Mouse (Mus musculus): ENCODE measurements around the gene Kif2a. TPM values are rescaled to one million over a fixed set of nuclear protein-coding genes. Genes with fewer than 3 reads are reported as not detected.

Gene Kif2a
- total and polyA plus RNA-seq, 3 experiments: 16.3 to 85.5 (median 21.1) TPM

DNA sequence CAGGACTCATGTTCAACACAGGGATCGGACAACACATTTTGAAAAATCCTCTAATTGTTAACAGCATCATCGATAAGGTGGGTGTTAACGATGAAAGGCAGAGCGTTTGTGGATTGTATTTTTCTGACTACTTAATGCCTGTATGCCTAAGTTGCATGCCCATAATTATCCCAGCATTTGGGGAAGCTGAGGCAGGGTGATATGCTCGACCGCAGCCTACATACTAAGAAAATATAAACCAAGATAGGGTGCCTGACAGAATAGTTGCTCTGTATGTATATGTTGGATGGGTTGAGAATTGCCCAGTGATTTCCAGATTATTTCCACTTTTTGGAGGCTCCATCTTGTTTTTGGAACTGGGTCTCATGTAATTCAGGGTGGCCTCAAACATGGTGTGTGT, 74.3 kb downstream of the Kif2a start:
- Histone ChIP-seq H3K4me3 (replicated peaks in 1 of 3; ENCODE audit: low read depth in 2 of 3, low read length in 2 of 3, poor library complexity in 1 of 3) (peak overlapping the region; percentile 66 to 100 (median 75)), H3K79me2 (replicated peaks; ENCODE audit: control insufficient read depth, extremely low read depth, insufficient read depth, poor library complexity, severe bottlenecking) (peaks cover 26% of the 10 kb centered on the region), H3K27me3 (replicated peaks) (no peaks in the 10 kb centered on the region), H3K36me3 (replicated peaks in 1 of 2; ENCODE audit: control insufficient read depth in 1 of 2, insufficient read depth in 1 of 2, low read length in 1 of 2) (peaks cover 29 to 33% of the 10 kb centered on the region in 2 experiments), H3K9me3 (replicated peaks; ENCODE audit: low read length) (no peaks in the 10 kb centered on the region), H3K27ac (ENCODE audit: insufficient read depth, low read depth) (no peak overlapping the region), H3K4me1 (ENCODE audit: control insufficient read depth in 1 of 2, insufficient read depth in 2 of 2) (peaks cover 3 to 12% of the 10 kb centered on the region in 2 experiments; a peak in 2 of 4 replicates), H3K4me2 (ENCODE audit: insufficient read depth, low read depth, poor library complexity, severe bottlenecking) (peak overlapping the region; percentile 83), H3K9ac (ENCODE audit: insufficient read depth, low read depth) (peak overlapping the region; percentile 74)
- TF ChIP-seq ETS1 (conservative IDR thresholded peaks at IDR 0.05; ENCODE audit: low read depth, low read length): no peak
- no peak for TF ChIP-seq TBP (conservative IDR thresholded peaks at IDR 0.05; ENCODE audit: low read depth, low read length)
- no peak for TF ChIP-seq RCOR1 (conservative IDR thresholded peaks at IDR 0.05; ENCODE audit: low read depth, low read length)
- no peak for TF ChIP-seq USF2 (conservative IDR thresholded peaks at IDR 0.05; ENCODE audit: low read depth, low read length)
- no peak for TF ChIP-seq TCF12 (IDR thresholded peaks at IDR 0.05; ENCODE audit: low read depth, low read length)
- no peak for TF ChIP-seq JUN (IDR thresholded peaks at IDR 0.05; ENCODE audit: insufficient read depth, low read depth, low read length)
- TF ChIP-seq MXI1 (IDR thresholded peaks at IDR 0.05; ENCODE audit: low read depth, low read length): no peak
- no peak for TF ChIP-seq NELFE (IDR thresholded peaks at IDR 0.05; ENCODE audit: low read depth, low read length)
- no peak for DNase-seq (ENCODE audit: extremely low read depth)
- dilution Hi-C loops (cut with MboI; ENCODE audit: extremely low pct_ligation_motif_present, extremely low pct_unique_long_range_greater_than_20kb, low sequenced_read_pairs) (no loop called here), in situ Hi-C loops (cut with MboI; ENCODE audit: low pct_ligation_motif_present, low pct_unique_long_range_greater_than_20kb, low sequenced_read_pairs) (loop anchor here (10.0 kb wide), 1 partner anchor 147 kb away; no protein-coding TSS in a partner anchor)

DNA sequence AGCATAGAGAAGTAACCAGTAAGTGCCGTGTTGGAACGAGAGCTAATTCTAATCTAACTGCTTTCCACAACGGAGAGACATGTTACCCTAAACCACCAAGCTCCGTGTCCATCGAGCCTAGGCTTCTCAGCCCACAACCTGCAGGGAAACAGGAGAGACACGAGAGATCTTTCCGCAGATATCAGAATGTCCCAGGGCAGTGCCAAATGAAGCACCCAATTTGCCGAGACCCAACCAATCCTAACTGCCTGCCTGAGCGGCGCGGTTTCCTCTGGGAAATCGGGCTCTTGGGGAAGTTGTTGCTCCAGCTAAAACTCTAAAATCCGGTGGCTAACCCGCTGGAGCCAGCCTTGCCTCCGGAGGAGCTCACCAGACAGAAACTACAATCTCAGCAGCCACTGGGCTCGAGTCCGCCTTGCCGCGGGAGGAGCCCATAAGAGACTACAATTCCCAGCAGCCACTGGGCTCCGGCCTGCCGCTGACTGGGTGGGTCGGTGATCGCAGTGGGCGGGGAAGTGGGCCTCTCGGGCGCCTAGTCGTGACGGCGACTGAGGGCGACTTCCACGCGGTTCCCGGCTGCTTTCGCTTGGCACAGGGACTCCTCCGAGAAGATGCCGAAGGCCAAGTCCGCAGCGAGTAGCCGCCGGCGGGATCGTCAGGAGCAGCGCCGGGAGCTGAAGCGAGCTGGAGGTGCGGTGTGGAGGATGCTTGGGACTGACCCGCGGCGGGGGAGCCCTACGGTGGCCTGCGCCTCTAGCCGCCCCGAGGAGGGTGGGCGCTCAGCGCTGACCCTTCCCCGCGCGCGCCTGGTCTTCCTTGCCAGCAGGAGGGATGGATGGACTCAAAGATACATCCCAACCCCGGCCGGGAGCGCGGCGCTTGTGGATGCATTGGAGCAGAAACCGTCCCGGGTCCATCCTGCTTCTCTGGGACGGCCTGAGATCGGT, 75.1 kb downstream of the Kif2a start, which contains the start of gene Dimt1:
Gene Dimt1 (plus strand): TSS at position 534 of the 947 bp plus-strand sequence.
- Histone ChIP-seq H3K27me3 (replicated peaks) (no peaks in the 10 kb centered on the region), H3K9me3 (replicated peaks; ENCODE audit: low read length) (no peaks in the 10 kb centered on the region), H3K9ac (ENCODE audit: insufficient read depth, low read depth) (peak within 1 kb of the TSS; percentile 85), H3K4me2 (ENCODE audit: insufficient read depth, low read depth, poor library complexity, severe bottlenecking) (peak within 1 kb of the TSS; percentile 83), H3K36me3 (replicated peaks in 1 of 2; ENCODE audit: control insufficient read depth in 1 of 2, insufficient read depth in 1 of 2, low read length in 1 of 2) (peaks cover 22 to 26% of the 10 kb centered on the region in 2 experiments), H3K27ac (ENCODE audit: insufficient read depth, low read depth) (0 out of 2 replicates have a peak within 1 kb of the TSS, but pooled peaks have one; percentile 21), H3K4me1 (ENCODE audit: control insufficient read depth in 1 of 2, insufficient read depth in 2 of 2) (peaks cover 3 to 18% of the 10 kb centered on the region in 2 experiments; a peak in 2 of 4 replicates), H3K79me2 (replicated peaks; ENCODE audit: control insufficient read depth, extremely low read depth, insufficient read depth, poor library complexity, severe bottlenecking) (peaks cover 26% of the 10 kb centered on the region), H3K4me3 (replicated peaks in 1 of 3; ENCODE audit: low read depth in 2 of 3, low read length in 2 of 3, poor library complexity in 1 of 3) (peak within 1 kb of the TSS; percentile 66 to 100 (median 75))
- dilution Hi-C loops (cut with MboI; ENCODE audit: extremely low pct_ligation_motif_present, extremely low pct_unique_long_range_greater_than_20kb, low sequenced_read_pairs): no loop called here
- DNase-seq (ENCODE audit: extremely low read depth): peak; percentile 93
- in situ Hi-C loops (cut with MboI; ENCODE audit: low pct_ligation_motif_present, low pct_unique_long_range_greater_than_20kb, low sequenced_read_pairs): loop anchor here (10.0 kb wide), 1 partner anchor 148 kb away; no protein-coding TSS in a partner anchor
- TF ChIP-seq NRF1 (IDR thresholded peaks at IDR 0.05; ENCODE audit: low read depth, low read length) (0 out of 2 replicates have a peak, but pooled peaks have one; percentile 17), RCOR1 (conservative IDR thresholded peaks at IDR 0.05; ENCODE audit: low read depth, low read length) (no peak), GABPA (IDR thresholded peaks at IDR 0.05; ENCODE audit: insufficient replicate concordance, low read depth, low read length) (peak; percentile 64; the same call in 1 of the 2 replicates), BHLHE40 (IDR thresholded peaks at IDR 0.05; ENCODE audit: low read depth, low read length) (0 out of 2 replicates have a peak, but pooled peaks have one; percentile 6), CHD2 (IDR thresholded peaks at IDR 0.05; ENCODE audit: low read length) (0 out of 2 replicates have a peak, but pooled peaks have one; percentile 60), ELF1 (IDR thresholded peaks at IDR 0.05; ENCODE audit: low read depth, low read length) (peak; percentile 85), ETS1 (conservative IDR thresholded peaks at IDR 0.05; ENCODE audit: low read depth, low read length) (no peak), TBP (conservative IDR thresholded peaks at IDR 0.05; ENCODE audit: low read depth, low read length) (peak; percentile 75; the same call in 1 of the 2 replicates), IRF4 (IDR thresholded peaks at IDR 0.05; ENCODE audit: low read depth, low read length) (peak; percentile 69; the same call in 1 of the 2 replicates), JUND (conservative IDR thresholded peaks at IDR 0.05; ENCODE audit: low read depth, low read length) (no peak), E2F4 (IDR thresholded peaks at IDR 0.05; ENCODE audit: insufficient replicate concordance, low read depth, low read length) (no peak), MAX (IDR thresholded peaks at IDR 0.05; ENCODE audit: low read length) (peak; percentile 89), SIN3A (IDR thresholded peaks at IDR 0.05; ENCODE audit: low read length) (peak; percentile 95), RAD21 (IDR thresholded peaks at IDR 0.05; ENCODE audit: low read depth, low read length) (no peak), ZC3H11A (IDR thresholded peaks at IDR 0.05; ENCODE audit: low read depth, low read length) (no peak), UBTF (IDR thresholded peaks at IDR 0.05; ENCODE audit: low read depth, low read length) (no peak), ZKSCAN1 (IDR thresholded peaks at IDR 0.05; ENCODE audit: borderline replicate concordance, low read depth, low read length) (no peak), POLR2A (IDR thresholded peaks at IDR 0.05; ENCODE audit: low read depth, low read length) (peak; percentile 86), USF2 (conservative IDR thresholded peaks at IDR 0.05; ENCODE audit: low read depth, low read length) (no peak), CTCF (conservative IDR thresholded peaks at IDR 0.05 in 1 of 2, IDR thresholded peaks at IDR 0.05 in 1 of 2; ENCODE audit: low read depth in 2 of 2, low read length in 2 of 2) (no peak), MYC (IDR thresholded peaks at IDR 0.05; ENCODE audit: low read depth, low read length) (peak; percentile 96), EP300 (IDR thresholded peaks at IDR 0.05; ENCODE audit: low read length) (no peak), USF1 (IDR thresholded peaks at IDR 0.05; ENCODE audit: low read depth, low read length) (no peak), MEF2A (IDR thresholded peaks at IDR 0.05; ENCODE audit: borderline replicate concordance, low read depth, low read length) (peak; percentile 52; the same call in 1 of the 2 replicates), TCF12 (IDR thresholded peaks at IDR 0.05; ENCODE audit: low read depth, low read length) (peak; percentile 82), MXI1 (IDR thresholded peaks at IDR 0.05; ENCODE audit: low read depth, low read length) (peak; percentile 97)

All from CH12.LX (cell line).